Mouse (Mus musculus): ENCODE measurements around the gene Itpr1. TPM values are rescaled to one million over a fixed set of nuclear protein-coding genes. Genes with fewer than 3 reads are reported as not detected.

Itpr1 gene
- total and polyA plus RNA-seq, 2 experiments = 6.9 to 55.0 TPM

GRCm38 (mm10) chr6:108512994-108513393, 300.1 kb downstream of the Itpr1 start:
- no peak overlapping the region for H3K27ac ChIP-seq (replicated peaks; ENCODE audit: insufficient read depth, low read depth, low read length)
- H3K4me1 ChIP-seq (ENCODE audit: control insufficient read depth, insufficient read depth, low read length) = peaks cover 15% of the 10 kb centered on the region
- TF ChIP-seq POLR2A (IDR thresholded peaks at IDR 0.05; ENCODE audit: extremely low read depth, insufficient read depth, low read length) = no peak
- H3K9ac ChIP-seq (ENCODE audit: low read depth, low read length) = no peak overlapping the region
- no peak overlapping the region for H3K4me3 ChIP-seq (ENCODE audit: insufficient read depth, low read depth, low read length)
- no peak for DNase-seq (ENCODE audit: extremely low read depth, low read depth, low spot score)
- peaks cover 11% of the 10 kb centered on the region for H3K36me3 ChIP-seq (ENCODE audit: control insufficient read depth, insufficient read depth, low read length)
- H3K27me3 ChIP-seq (ENCODE audit: control insufficient read depth, insufficient read depth, low read length) = no peaks in the 10 kb centered on the region
- WGBS = 60% methylated on average over 9 of the region's 9 CpGs
- no peaks in the 10 kb centered on the region for H3K79me2 ChIP-seq (ENCODE audit: control insufficient read depth, insufficient read depth, low read length)

GRCm38 (mm10) chr6:108516248-108516647, 303.4 kb downstream of the Itpr1 start:
- 98% methylated on average over 1 of the region's 1 CpGs for WGBS
- Histone ChIP-seq H3K79me2 (ENCODE audit: control insufficient read depth, insufficient read depth, low read length) (no peaks in the 10 kb centered on the region), H3K9ac (ENCODE audit: low read depth, low read length) (no peak overlapping the region), H3K4me3 (ENCODE audit: insufficient read depth, low read depth, low read length) (no peak overlapping the region), H3K27ac (replicated peaks; ENCODE audit: insufficient read depth, low read depth, low read length) (no peak overlapping the region), H3K36me3 (ENCODE audit: control insufficient read depth, insufficient read depth, low read length) (peaks cover 9% of the 10 kb centered on the region), H3K27me3 (ENCODE audit: control insufficient read depth, insufficient read depth, low read length) (no peaks in the 10 kb centered on the region), H3K4me1 (ENCODE audit: control insufficient read depth, insufficient read depth, low read length) (peaks cover 23% of the 10 kb centered on the region)
- TF ChIP-seq CTCF (IDR thresholded peaks at IDR 0.05; ENCODE audit: low read depth, low read length) (no peak), POLR2A (IDR thresholded peaks at IDR 0.05; ENCODE audit: extremely low read depth, insufficient read depth, low read length) (no peak)
- DNase-seq (ENCODE audit: extremely low read depth, low read depth, low spot score) = peak; percentile 38

- no peaks in the 10 kb centered on the region for H3K79me2 ChIP-seq (ENCODE audit: control insufficient read depth, insufficient read depth, low read length)
- peaks cover 9% of the 10 kb centered on the region for H3K36me3 ChIP-seq (ENCODE audit: control insufficient read depth, insufficient read depth, low read length)
- peak overlapping the region; percentile 22; the same call in 1 of the 2 replicates for H3K9ac ChIP-seq (ENCODE audit: low read depth, low read length)
- DNase-seq (ENCODE audit: extremely low read depth, low read depth, low spot score) = peak; percentile 84
- H3K4me3 ChIP-seq (ENCODE audit: insufficient read depth, low read depth, low read length) = no peak overlapping the region
- no peaks in the 10 kb centered on the region for H3K27me3 ChIP-seq (ENCODE audit: control insufficient read depth, insufficient read depth, low read length)
- 48% methylated on average over 12 of the region's 12 CpGs for WGBS
- H3K4me1 ChIP-seq (ENCODE audit: control insufficient read depth, insufficient read depth, low read length) = peaks cover 23% of the 10 kb centered on the region
- peak overlapping the region; percentile 63 for H3K27ac ChIP-seq (replicated peaks; ENCODE audit: insufficient read depth, low read depth, low read length)
- TF ChIP-seq POLR2A (IDR thresholded peaks at IDR 0.05; ENCODE audit: extremely low read depth, insufficient read depth, low read length) = no peak
These were observed 304.5 kb downstream of the Itpr1 start for GRCm38 (mm10) chr6:108517241-108517981.

GRCm38 (mm10) chr6:108517986-108518385, 305.1 kb downstream of the Itpr1 start:
- peak; percentile 88 for DNase-seq (ENCODE audit: extremely low read depth, low read depth, low spot score)
- Histone ChIP-seq H3K4me3 (ENCODE audit: insufficient read depth, low read depth, low read length) (no peak overlapping the region), H3K27ac (replicated peaks; ENCODE audit: insufficient read depth, low read depth, low read length) (peak overlapping the region; percentile 63), H3K9ac (ENCODE audit: low read depth, low read length) (peak overlapping the region; percentile 2; the same call in 1 of the 2 replicates), H3K36me3 (ENCODE audit: control insufficient read depth, insufficient read depth, low read length) (peaks cover 11% of the 10 kb centered on the region), H3K79me2 (ENCODE audit: control insufficient read depth, insufficient read depth, low read length) (no peaks in the 10 kb centered on the region), H3K4me1 (ENCODE audit: control insufficient read depth, insufficient read depth, low read length) (peaks cover 23% of the 10 kb centered on the region), H3K27me3 (ENCODE audit: control insufficient read depth, insufficient read depth, low read length) (no peaks in the 10 kb centered on the region)
- no peak for TF ChIP-seq POLR2A (IDR thresholded peaks at IDR 0.05; ENCODE audit: extremely low read depth, insufficient read depth, low read length)
- no peak for TF ChIP-seq CTCF (IDR thresholded peaks at IDR 0.05; ENCODE audit: low read depth, low read length)
- 39% methylated on average over 1 of the region's 1 CpGs for WGBS

GRCm38 (mm10) chr6:108518552-108518951, 305.7 kb downstream of the Itpr1 start:
- Histone ChIP-seq H3K9ac (ENCODE audit: low read depth, low read length) (peak overlapping the region; percentile 13), H3K27ac (replicated peaks; ENCODE audit: insufficient read depth, low read depth, low read length) (peak overlapping the region; percentile 63), H3K36me3 (ENCODE audit: control insufficient read depth, insufficient read depth, low read length) (peaks cover 16% of the 10 kb centered on the region), H3K4me3 (ENCODE audit: insufficient read depth, low read depth, low read length) (no peak overlapping the region), H3K27me3 (ENCODE audit: control insufficient read depth, insufficient read depth, low read length) (no peaks in the 10 kb centered on the region), H3K4me1 (ENCODE audit: control insufficient read depth, insufficient read depth, low read length) (peaks cover 20% of the 10 kb centered on the region), H3K79me2 (ENCODE audit: control insufficient read depth, insufficient read depth, low read length) (no peaks in the 10 kb centered on the region)
- TF ChIP-seq CTCF (IDR thresholded peaks at IDR 0.05; ENCODE audit: low read depth, low read length) (no peak), POLR2A (IDR thresholded peaks at IDR 0.05; ENCODE audit: extremely low read depth, insufficient read depth, low read length) (no peak)
- DNase-seq (ENCODE audit: extremely low read depth, low read depth, low spot score) = no peak
- WGBS = 88% methylated on average over 14 of the region's 14 CpGs

- H3K27ac ChIP-seq (replicated peaks; ENCODE audit: insufficient read depth, low read depth, low read length) = peak overlapping the region; percentile 63
- H3K9ac ChIP-seq (ENCODE audit: low read depth, low read length) = peak overlapping the region; percentile 12; the same call in 1 of the 2 replicates
- 51% methylated on average over 9 of the region's 9 CpGs for WGBS
- no peak for TF ChIP-seq CTCF (IDR thresholded peaks at IDR 0.05; ENCODE audit: low read depth, low read length)
- TF ChIP-seq POLR2A (IDR thresholded peaks at IDR 0.05; ENCODE audit: extremely low read depth, insufficient read depth, low read length) = no peak
- DNase-seq (ENCODE audit: extremely low read depth, low read depth, low spot score) = peak; percentile 93
- H3K4me3 ChIP-seq (ENCODE audit: insufficient read depth, low read depth, low read length) = no peak overlapping the region
- no peaks in the 10 kb centered on the region for H3K79me2 ChIP-seq (ENCODE audit: control insufficient read depth, insufficient read depth, low read length)
- peaks cover 17% of the 10 kb centered on the region for H3K36me3 ChIP-seq (ENCODE audit: control insufficient read depth, insufficient read depth, low read length)
- peaks cover 20% of the 10 kb centered on the region for H3K4me1 ChIP-seq (ENCODE audit: control insufficient read depth, insufficient read depth, low read length)
- H3K27me3 ChIP-seq (ENCODE audit: control insufficient read depth, insufficient read depth, low read length) = no peaks in the 10 kb centered on the region
These were observed 306.4 kb downstream of the Itpr1 start for GRCm38 (mm10) chr6:108519327-108519726.
